Mouse (Mus musculus): ENCODE measurements around the gene 4922502D21Rik.

GRCm38 (mm10) chr6:129315698-129316097 is 15.9 kb downstream of the 4922502D21Rik start:
- TF ChIP-seq POLR2A (IDR thresholded peaks at IDR 0.05; ENCODE audit: low read depth, low read length) (no peak), CTCF (IDR thresholded peaks at IDR 0.05; ENCODE audit: extremely low read depth, insufficient read length, insufficient replicate concordance, low read depth, low read length) (no peak)
